Mouse (Mus musculus) liver, embryonic 16.5 days (tissue): ENCODE results near the gene Nptxr. TPM values are rescaled to one million over a fixed set of nuclear protein-coding genes. Genes with fewer than 3 reads are reported as not detected.

Experiments
- ATAC-seq: fragments of 200-750 bp; cut with Nextera tagmentation; 2 replicates; pipeline ENCODE4 v1.8.0; 2017; ENCODE audit warnings: low read depth, mild to moderate bottlenecking, moderate number of reproducible peaks, moderate library complexity
- H3K27ac ChIP-seq: fragments of 300-500 bp; sonication (generic); 2 replicates; pipeline ENCODE4 v1.5.1; 2014; ENCODE audit warnings: mild to moderate bottlenecking, low read length
- H3K27me3 ChIP-seq: fragments of 300-500 bp; sonication (generic); 2 replicates; pipeline ENCODE4 v1.6.1; 2014; ENCODE audit warnings: low read depth, low read length, mixed read lengths; ENCODE audit not compliant: control insufficient read depth, insufficient read depth
- H3K36me3 ChIP-seq: fragments of 300-500 bp; sonication (generic); 2 replicates; pipeline ENCODE4 v1.6.1; 2014; ENCODE audit warnings: mild to moderate bottlenecking; ENCODE audit not compliant: control insufficient read depth, insufficient read depth
- H3K4me1 ChIP-seq: fragments of 300-500 bp; sonication (generic); 2 replicates; pipeline ENCODE4 v1.6.1; 2014; ENCODE audit warnings: low read depth, low read length, mixed read lengths; ENCODE audit not compliant: control insufficient read depth
- H3K4me2 ChIP-seq: fragments of 300-500 bp; sonication (generic); 2 replicates; pipeline ENCODE4 v1.6.1; 2014; ENCODE audit warnings: low read depth, low read length, mixed read lengths
- H3K4me3 ChIP-seq: fragments of 300-500 bp; sonication (generic); 2 replicates; pipeline ENCODE4 v1.5.1; 2014; ENCODE audit warnings: low read depth, mild to moderate bottlenecking, low read length
- H3K9ac ChIP-seq: fragments of 300-500 bp; sonication (generic); 2 replicates; pipeline ENCODE4 v1.6.1; 2014; ENCODE audit warnings: low read depth, low read length
- H3K9me3 ChIP-seq: fragments of 300-500 bp; sonication (generic); replicated peaks from 2 replicates; pipeline ENCODE4 v1.6.1; 2016; ENCODE audit warnings: low read length; ENCODE audit not compliant: control insufficient read depth
- WGBS: fragments of 180-500 bp; shearing (Covaris S2); extraction: QIAGEN DNeasy Blood & Tissue Kit; methylation state at CpG from one replicate; pipeline ENCODE4 v1.1.7; 2014; ENCODE audit not compliant: insufficient replicate concordance; 5-methylcytosine and 5-hydroxymethylcytosine counted together
- polyA plus RNA-seq: library from polyadenylated mRNA; unstranded; fragments of >200 nt; fragmentation: Nextera tagmentation; extraction: Ambion mirVana; gene quantifications from 2 replicates; pipeline ENCODE4 v1.2.1, GENCODE M21; 2015

Nptxr gene
- polyA plus RNA-seq, 1 experiment from 2014 or later = 0.14 TPM

- Histone ChIP-seq H3K27me3 (no peaks in the 10 kb centered on the region), H3K4me1 (peaks cover 21% of the 10 kb centered on the region), H3K36me3 (no peaks in the 10 kb centered on the region), H3K4me3 (no peak overlapping the region), H3K9ac (no peak overlapping the region), H3K9me3 (no peaks in the 10 kb centered on the region), H3K4me2 (no peak overlapping the region), H3K27ac (no peak overlapping the region)
- ATAC-seq = no peak
- 75% methylated on average over 10 of the region's 10 CpGs for WGBS
Measured at GRCm38 (mm10) chr15:79745312-79745711, 59.3 kb downstream of the Nptxr start.

- WGBS = 70% methylated on average over 8 of the region's 8 CpGs
- H3K4me2 ChIP-seq = no peak overlapping the region
- H3K9me3 ChIP-seq = no peaks in the 10 kb centered on the region
- no peak for ATAC-seq
- H3K4me3 ChIP-seq = no peak overlapping the region
- no peak overlapping the region for H3K27ac ChIP-seq
- no peaks in the 10 kb centered on the region for H3K27me3 ChIP-seq
- no peaks in the 10 kb centered on the region for H3K36me3 ChIP-seq
- peaks cover 21% of the 10 kb centered on the region for H3K4me1 ChIP-seq
- no peak overlapping the region for H3K9ac ChIP-seq
Measured at GRCm38 (mm10) chr15:79744742-79745141, 59.8 kb downstream of the Nptxr start.

- WGBS = 83% methylated on average over 11 of the region's 11 CpGs
- H3K4me3 ChIP-seq = no peak overlapping the region
- no peaks in the 10 kb centered on the region for H3K36me3 ChIP-seq
- peaks cover 23% of the 10 kb centered on the region for H3K4me1 ChIP-seq
- no peaks in the 10 kb centered on the region for H3K9me3 ChIP-seq
- H3K27me3 ChIP-seq = no peaks in the 10 kb centered on the region
- no peak overlapping the region for H3K4me2 ChIP-seq
- H3K9ac ChIP-seq = no peak overlapping the region
- H3K27ac ChIP-seq = no peak overlapping the region
- ATAC-seq = no peak
Measured at GRCm38 (mm10) chr15:79744001-79744400, 60.6 kb downstream of the Nptxr start.

GRCm38 (mm10) chr15:79742706-79743023 lies 61.9 kb downstream of the Nptxr start:
- Histone ChIP-seq H3K4me2 (peak overlapping the region; percentile 99), H3K36me3 (peaks cover 6% of the 10 kb centered on the region; the same call in 1 of the 2 replicates), H3K9me3 (no peaks in the 10 kb centered on the region), H3K4me1 (peaks cover 23% of the 10 kb centered on the region), H3K27ac (peak overlapping the region; percentile 61; the same call in 1 of the 2 replicates), H3K4me3 (peak overlapping the region; percentile 92), H3K9ac (peak overlapping the region; percentile 92), H3K27me3 (no peaks in the 10 kb centered on the region)
- ATAC-seq = no peak
- WGBS = 0% methylated on average over 23 of the region's 23 CpGs

- Histone ChIP-seq H3K4me3 (peak within 1 kb of the TSS; percentile 92), H3K9ac (peak within 1 kb of the TSS; percentile 92), H3K36me3 (peaks cover 8% of the 10 kb centered on the region), H3K4me1 (peaks cover 23% of the 10 kb centered on the region), H3K27me3 (no peaks in the 10 kb centered on the region), H3K27ac (peak within 1 kb of the TSS; percentile 78), H3K9me3 (no peaks in the 10 kb centered on the region), H3K4me2 (peak within 1 kb of the TSS; percentile 99)
- under 1% methylated on average over 92 of the region's 93 CpGs for WGBS
- ATAC-seq = peak; percentile 91
Measured at GRCm38 (mm10) chr15:79741921-79742705, 62.5 kb downstream of the Nptxr start, which contains the start of gene Sun2. TSS of gene Sun2 (minus strand) at chr15:79742536.

- peak overlapping the region; percentile 99 for H3K4me2 ChIP-seq
- H3K27me3 ChIP-seq = no peaks in the 10 kb centered on the region
- H3K4me1 ChIP-seq = peaks cover 23% of the 10 kb centered on the region
- peaks cover 15% of the 10 kb centered on the region for H3K36me3 ChIP-seq
- no peaks in the 10 kb centered on the region for H3K9me3 ChIP-seq
- H3K9ac ChIP-seq = peak overlapping the region; percentile 92
- H3K27ac ChIP-seq = peak overlapping the region; percentile 78
- H3K4me3 ChIP-seq = peak overlapping the region; percentile 92
- no peak for ATAC-seq
- WGBS = 4% methylated on average over 14 of the region's 14 CpGs
Measured at GRCm38 (mm10) chr15:79741173-79741858, 63.2 kb downstream of the Nptxr start.

GRCm38 (mm10) chr15:79740739-79741138 lies 63.8 kb downstream of the Nptxr start:
- Histone ChIP-seq H3K4me3 (peak overlapping the region; percentile 92), H3K27ac (peak overlapping the region; percentile 51), H3K36me3 (peaks cover 15% of the 10 kb centered on the region), H3K9me3 (no peaks in the 10 kb centered on the region), H3K4me2 (peak overlapping the region; percentile 99), H3K9ac (peak overlapping the region; percentile 92; the same call in 1 of the 2 replicates), H3K4me1 (peaks cover 23% of the 10 kb centered on the region), H3K27me3 (no peaks in the 10 kb centered on the region)
- ATAC-seq = no peak
- 20% methylated on average over 3 of the region's 3 CpGs for WGBS
